Mouse (Mus musculus) CH12.LX (cell line): ENCODE measurements at regions not wholly inside any gene's neighbourhood (a gene's known extent, or its start where the extent isn't known, plus 50 kb on each side); places are given as distances from the start of the nearest gene placed in this dataset.
"Not testable (repeated sequence)": the region's sequence is repeated elsewhere in the genome, so short reads cannot be mapped to it uniquely, and the experiment has no call there.

Experiments used
- DNase-seq: peaks from one replicate; pipeline ENCODE4 v3.0.0-alpha.2; 2013; ENCODE audit errors: extremely low read depth
- H3K27ac ChIP-seq: 2 replicates; pipeline ENCODE4 v1.5.1; 2012; ENCODE audit warnings: low read depth, mild to moderate bottlenecking, control low read depth, moderate library complexity; ENCODE audit not compliant: insufficient read depth
- H3K27me3 ChIP-seq: replicated peaks from 2 replicates; pipeline ENCODE3; 2012; ENCODE audit warnings: inconsistent platforms
- H3K36me3 ChIP-seq, 2 experiments: replicated peaks in 1 of 2; 2 replicates each; pipeline versions ENCODE3 to v1.6.1; 2012; ENCODE audit warnings: inconsistent platforms in 1 of 2, low read length in 1 of 2, mild to moderate bottlenecking in 1 of 2, mixed read lengths in 1 of 2, moderate library complexity in 1 of 2; ENCODE audit not compliant: control insufficient read depth in 1 of 2, insufficient read depth in 1 of 2
- H3K4me1 ChIP-seq, 2 experiments: 2 replicates each; pipeline ENCODE4 v1.6.1; 2012; ENCODE audit warnings: inconsistent platforms in 1 of 2, moderate library complexity in 1 of 2; ENCODE audit not compliant: insufficient read depth in 2 of 2, control insufficient read depth in 1 of 2
- H3K4me2 ChIP-seq: 2 replicates; pipeline ENCODE4 v1.6.1; 2012; ENCODE audit warnings: low read depth, mild to moderate bottlenecking, control low read depth; ENCODE audit not compliant: poor library complexity, insufficient read depth, severe bottlenecking
- H3K4me3 ChIP-seq, 3 experiments: fragments of 150-350 bp in 1 of 3; sonication (generic) in 1 of 3; replicated peaks in 1 of 3; 2 replicates each; pipeline versions ENCODE3 to v1.5.1; 2011 to 2012; ENCODE audit warnings: low read depth in 2 of 3, low read length in 2 of 3, mild to moderate bottlenecking in 2 of 3, moderate library complexity in 2 of 3, control low read depth in 1 of 3, improper control_type of control experiment in 1 of 3, inconsistent platforms in 1 of 3, mixed read lengths in 1 of 3; ENCODE audit not compliant: poor library complexity in 1 of 3
- H3K79me2 ChIP-seq: replicated peaks from 2 replicates; pipeline ENCODE4 v1.6.1; 2012; ENCODE audit warnings: mild to moderate bottlenecking, moderate library complexity; ENCODE audit not compliant: control insufficient read depth, poor library complexity, insufficient read depth, severe bottlenecking; ENCODE audit errors: extremely low read depth
- H3K9ac ChIP-seq: 2 replicates; pipeline ENCODE4 v1.6.1; 2012; ENCODE audit warnings: low read depth, mild to moderate bottlenecking, control low read depth, moderate library complexity; ENCODE audit not compliant: insufficient read depth
- H3K9me3 ChIP-seq: replicated peaks from 2 replicates; pipeline ENCODE3; 2012; ENCODE audit warnings: low read length, inconsistent platforms, mixed read lengths
- BHLHE40 ChIP-seq: IDR thresholded peaks from 2 replicates; pipeline ENCODE4 v1.6.1; 2011; ENCODE audit warnings: mild to moderate bottlenecking, low read depth, low read length, improper control_type of control experiment
- CHD1 ChIP-seq: IDR thresholded peaks from 2 replicates; pipeline ENCODE4 v1.6.1; 2012; ENCODE audit warnings: low read depth, low read length, improper control_type of control experiment, inconsistent platforms
- CHD2 ChIP-seq: IDR thresholded peaks from 2 replicates; pipeline ENCODE4 v1.6.1; 2011; ENCODE audit warnings: low read length, improper control_type of control experiment
- CTCF ChIP-seq, 2 experiments: IDR thresholded peaks in 1 of 2; conservative IDR thresholded peaks in 1 of 2; 2 replicates each; pipeline ENCODE4 v1.5.1; 2011 to 2012; ENCODE audit warnings: low read depth in 2 of 2, low read length in 2 of 2, improper control_type of control experiment in 1 of 2, inconsistent platforms in 1 of 2, mild to moderate bottlenecking in 1 of 2, moderate library complexity in 1 of 2
- E2F4 ChIP-seq: IDR thresholded peaks from 2 replicates; pipeline ENCODE4 v1.6.1; 2011; ENCODE audit warnings: low read depth, low read length, improper control_type of control experiment; ENCODE audit not compliant: insufficient replicate concordance
- ELF1 ChIP-seq: IDR thresholded peaks from 2 replicates; pipeline ENCODE4 v1.6.1; 2014; ENCODE audit warnings: low read depth, mild to moderate bottlenecking, inconsistent platforms, low read length, improper control_type of control experiment
- EP300 ChIP-seq: IDR thresholded peaks from 2 replicates; pipeline ENCODE4 v1.6.1; 2011; ENCODE audit warnings: low read length, improper control_type of control experiment
- JUN ChIP-seq: IDR thresholded peaks from 2 replicates; pipeline ENCODE4 v1.6.1; 2011; ENCODE audit warnings: low read depth, mild to moderate bottlenecking, low read length, improper control_type of control experiment, moderate library complexity; ENCODE audit not compliant: insufficient read depth
- JUND ChIP-seq: conservative IDR thresholded peaks from 2 replicates; pipeline ENCODE4 v1.6.1; 2011; ENCODE audit warnings: low read depth, low read length, improper control_type of control experiment
- KAT2A ChIP-seq: IDR thresholded peaks from 2 replicates; pipeline ENCODE4 v1.6.1; 2012; ENCODE audit warnings: low read length, improper control_type of control experiment, inconsistent platforms; ENCODE audit not compliant: insufficient replicate concordance
- MAX ChIP-seq: IDR thresholded peaks from 2 replicates; pipeline ENCODE4 v1.6.1; 2011; ENCODE audit warnings: low read length, improper control_type of control experiment
- MAZ ChIP-seq: IDR thresholded peaks from 2 replicates; pipeline ENCODE4 v1.6.1; 2012; ENCODE audit warnings: low read depth, mild to moderate bottlenecking, inconsistent platforms, low read length, improper control_type of control experiment, moderate library complexity
- MXI1 ChIP-seq: IDR thresholded peaks from 2 replicates; pipeline ENCODE4 v1.6.1; 2011; ENCODE audit warnings: mild to moderate bottlenecking, low read depth, low read length, improper control_type of control experiment
- MYC ChIP-seq: IDR thresholded peaks from 2 replicates; pipeline ENCODE4 v1.6.1; 2011; ENCODE audit warnings: low read depth, mild to moderate bottlenecking, improper control_type of control experiment, low read length
- NELFE ChIP-seq: IDR thresholded peaks from 2 replicates; pipeline ENCODE4 v1.6.1; 2011; ENCODE audit warnings: low read depth, low read length, improper control_type of control experiment
- PAX5 ChIP-seq: IDR thresholded peaks from 2 replicates; pipeline ENCODE4 v1.6.1; 2012; ENCODE audit warnings: low read length, inconsistent platforms, mixed read lengths
- POLR2A ChIP-seq: IDR thresholded peaks from 2 replicates; pipeline ENCODE4 v1.6.1; 2011; ENCODE audit warnings: low read depth, mild to moderate bottlenecking, improper control_type of control experiment, low read length
- RCOR1 ChIP-seq: conservative IDR thresholded peaks from 2 replicates; pipeline ENCODE4 v1.6.1; 2012; ENCODE audit warnings: low read depth, mild to moderate bottlenecking, inconsistent platforms, low read length, improper control_type of control experiment
- SIN3A ChIP-seq: IDR thresholded peaks from 2 replicates; pipeline ENCODE4 v1.6.1; 2012; ENCODE audit warnings: low read length, improper control_type of control experiment, inconsistent platforms
- SMC3 ChIP-seq: IDR thresholded peaks from 2 replicates; pipeline ENCODE4 v1.6.1; 2011; ENCODE audit warnings: low read depth, low read length, improper control_type of control experiment
- USF1 ChIP-seq: IDR thresholded peaks from 2 replicates; pipeline ENCODE4 v1.6.1; 2014; ENCODE audit warnings: low read depth, mild to moderate bottlenecking, inconsistent platforms, low read length, improper control_type of control experiment
- USF2 ChIP-seq: conservative IDR thresholded peaks from 2 replicates; pipeline ENCODE4 v1.6.1; 2011; ENCODE audit warnings: low read depth, low read length, improper control_type of control experiment
- ZC3H11A ChIP-seq: IDR thresholded peaks from 2 replicates; pipeline ENCODE4 v1.6.1; 2012; ENCODE audit warnings: low read depth, mild to moderate bottlenecking, inconsistent platforms, low read length, improper control_type of control experiment
- ZKSCAN1 ChIP-seq: IDR thresholded peaks from 2 replicates; pipeline ENCODE4 v1.6.1; 2012; ENCODE audit warnings: low read depth, inconsistent platforms, low read length, improper control_type of control experiment, borderline replicate concordance
- ZMIZ1 ChIP-seq: IDR thresholded peaks from 2 replicates; pipeline ENCODE4 v1.6.1; 2012; ENCODE audit warnings: low read depth, mild to moderate bottlenecking, inconsistent platforms, low read length, improper control_type of control experiment
- ZNF384 ChIP-seq: IDR thresholded peaks from 2 replicates; pipeline ENCODE4 v1.6.1; 2012; ENCODE audit warnings: low read depth, low read length, improper control_type of control experiment, inconsistent platforms
- dilution Hi-C: fragments of 300-500 bp; cut with MboI; formaldehyde crosslinking; loops from 2 replicates; pipeline ENCODE4 v1.14.3; 2020; ENCODE audit warnings: low sequenced_read_pairs; ENCODE audit not compliant: extremely low pct_unique_long_range_greater_than_20kb, extremely low pct_ligation_motif_present
- in situ Hi-C: fragments of 300-500 bp; cut with MboI; formaldehyde crosslinking; loops from 3 replicates; pipeline ENCODE4 v1.14.3; 2019; ENCODE audit warnings: low sequenced_read_pairs, low pct_ligation_motif_present, low pct_unique_long_range_greater_than_20kb, mixed read lengths

GRCm38 (mm10) chr9:113101733-113102132 lies 606.3 kb downstream of the Pdcd6ip start:
- dilution Hi-C loops = no loop called here
- no peak for DNase-seq

GRCm38 (mm10) chr9:113100641-113101040 lies 607.4 kb downstream of the Pdcd6ip start:
- no peak for DNase-seq
- dilution Hi-C loops (no loop called here), in situ Hi-C loops (no loop called here)
- no peak for TF ChIP-seq SMC3
- TF ChIP-seq PAX5 = no peak
- TF ChIP-seq ZNF384 = no peak
- TF ChIP-seq JUN = no peak
- TF ChIP-seq ZC3H11A = no peak
- TF ChIP-seq MAX = no peak
- TF ChIP-seq JUND = no peak
- no peak for TF ChIP-seq MYC
- no peak for TF ChIP-seq EP300
- TF ChIP-seq ZKSCAN1 = no peak
- TF ChIP-seq ZMIZ1 = no peak
- TF ChIP-seq CHD2 = no peak
- TF ChIP-seq RCOR1 = no peak
- Histone ChIP-seq H3K4me2 (no peak overlapping the region), H3K27me3 (no peaks in the 10 kb centered on the region), H3K4me3 (no peak overlapping the region), H3K36me3 (no peaks in the 10 kb centered on the region), H3K79me2 (no peaks in the 10 kb centered on the region), H3K9ac (no peak overlapping the region), H3K27ac (no peak overlapping the region), H3K4me1 (no peaks in the 10 kb centered on the region), H3K9me3 (peaks cover 60% of the 10 kb centered on the region)

More at GRCm38 (mm10) chr9:113101733-113102132, 606.3 kb downstream of the Pdcd6ip start:
- Histone ChIP-seq H3K4me2 (no peak overlapping the region), H3K79me2 (no peaks in the 10 kb centered on the region), H3K4me1 (no peaks in the 10 kb centered on the region), H3K4me3 (no peak overlapping the region), H3K36me3 (no peaks in the 10 kb centered on the region), H3K9me3 (peaks cover 60% of the 10 kb centered on the region), H3K9ac (no peak overlapping the region), H3K27me3 (no peaks in the 10 kb centered on the region), H3K27ac (no peak overlapping the region)
- TF ChIP-seq KAT2A (no peak), CHD2 (no peak), BHLHE40 (no peak), MAZ (no peak), USF2 (no peak), CHD1 (no peak), JUND (no peak), MXI1 (no peak), USF1 (no peak), CTCF (conservative IDR thresholded peaks at IDR 0.05 in 1 of 2, IDR thresholded peaks at IDR 0.05 in 1 of 2; ENCODE audit: low read depth in 2 of 2, low read length in 2 of 2) (no peak), NELFE (no peak), SIN3A (no peak), E2F4 (no peak), POLR2A (no peak), ELF1 (no peak)
- in situ Hi-C loops = no loop called here

- H3K9me3 ChIP-seq = peaks cover 74% of the 10 kb centered on the region
- H3K27ac ChIP-seq, DNase-seq, H3K4me3 ChIP-seq, H3K4me1 ChIP-seq, H3K4me2 ChIP-seq, dilution Hi-C loops, in situ Hi-C loops, H3K36me3 ChIP-seq, H3K79me2 ChIP-seq, H3K27me3 ChIP-seq, H3K9ac ChIP-seq: not testable (repeated sequence)
Measured at GRCm38 (mm10) chr9:113095421-113095820, 612.6 kb downstream of the Pdcd6ip start.
